Mouse (Mus musculus) myocyte (in vitro differentiated cells): ENCODE data around the gene Cdk18.

ENCODE experiments used
- CEBPB ChIP-seq: IDR thresholded peaks from 2 replicates; pipeline ENCODE4 v1.6.1; 2011; ENCODE audit warnings: mild to moderate bottlenecking, moderate library complexity; ENCODE audit not compliant: poor library complexity, insufficient read depth, severe bottlenecking
- E2F4 ChIP-seq: IDR thresholded peaks from one replicate; pipeline ENCODE4 v1.6.1; 2011; ENCODE audit warnings: mild to moderate bottlenecking, control low read depth, moderate library complexity; ENCODE audit not compliant: insufficient read depth
- MAX ChIP-seq: IDR thresholded peaks from one replicate; pipeline ENCODE4 v1.6.1; 2011; ENCODE audit warnings: low read depth, mild to moderate bottlenecking, control low read depth
- MYOD1 ChIP-seq, 3 experiments: IDR thresholded peaks; one replicate each; pipeline ENCODE4 v1.6.1; 2011; ENCODE audit warnings: control low read depth in 2 of 3, low read depth in 2 of 3, mild to moderate bottlenecking in 2 of 3, moderate library complexity in 1 of 3; ENCODE audit not compliant: insufficient read length in 2 of 3, control insufficient read depth in 1 of 3
- POLR2A ChIP-seq: IDR thresholded peaks from one replicate; pipeline ENCODE4 v1.6.1; 2011; ENCODE audit warnings: low read depth, mild to moderate bottlenecking, control low read depth, moderate library complexity; ENCODE audit not compliant: insufficient read length
- POLR2AphosphoS2 ChIP-seq: IDR thresholded peaks from one replicate; pipeline ENCODE4 v1.6.1; 2011; ENCODE audit warnings: low read depth, control low read depth; ENCODE audit not compliant: insufficient read length
- REST ChIP-seq: IDR thresholded peaks from one replicate; pipeline ENCODE4 v1.6.1; 2011; ENCODE audit warnings: mild to moderate bottlenecking, control low read depth, moderate library complexity; ENCODE audit not compliant: insufficient read depth, insufficient read length
- SRF ChIP-seq: IDR thresholded peaks from one replicate; pipeline ENCODE4 v1.6.1; 2011; ENCODE audit warnings: low read depth; ENCODE audit not compliant: control insufficient read depth, insufficient read length
- TCF12 ChIP-seq: IDR thresholded peaks from one replicate; pipeline ENCODE4 v1.6.1; 2011; ENCODE audit warnings: mild to moderate bottlenecking, control low read depth; ENCODE audit not compliant: poor library complexity, insufficient read depth, severe bottlenecking
- USF1 ChIP-seq: IDR thresholded peaks from one replicate; pipeline ENCODE4 v1.6.1; 2011; ENCODE audit warnings: low read depth, mild to moderate bottlenecking, control low read depth, moderate library complexity

GRCm38 (mm10) chr1:132151908-132152307, 12.4 kb upstream of the Cdk18 start:
- TF ChIP-seq POLR2A (peak; percentile 30), CEBPB (no peak), REST (no peak), POLR2AphosphoS2 (no peak), TCF12 (no peak), MAX (no peak), USF1 (no peak), E2F4 (no peak), SRF (no peak), MYOD1 (IDR thresholded peaks at IDR 0.05; ENCODE audit: control insufficient read depth in 1 of 3, insufficient read length in 2 of 3, low read depth in 2 of 3) (no peak)
